Mouse (Mus musculus): ENCODE measurements at regions not wholly inside any gene's neighbourhood (a gene's known extent, or its start where the extent isn't known, plus 50 kb on each side); places are given as distances from the start of the nearest gene placed in this dataset.
"Not testable (repeated sequence)": the region's sequence is repeated elsewhere in the genome, so short reads cannot be mapped to it uniquely, and the experiment has no call there.

GRCm38 (mm10) chr2:179112951-179113350 lies 329.3 kb upstream of the Cdh4 start:
- DNase-seq (ENCODE audit: low spot score): no peak

DNA sequence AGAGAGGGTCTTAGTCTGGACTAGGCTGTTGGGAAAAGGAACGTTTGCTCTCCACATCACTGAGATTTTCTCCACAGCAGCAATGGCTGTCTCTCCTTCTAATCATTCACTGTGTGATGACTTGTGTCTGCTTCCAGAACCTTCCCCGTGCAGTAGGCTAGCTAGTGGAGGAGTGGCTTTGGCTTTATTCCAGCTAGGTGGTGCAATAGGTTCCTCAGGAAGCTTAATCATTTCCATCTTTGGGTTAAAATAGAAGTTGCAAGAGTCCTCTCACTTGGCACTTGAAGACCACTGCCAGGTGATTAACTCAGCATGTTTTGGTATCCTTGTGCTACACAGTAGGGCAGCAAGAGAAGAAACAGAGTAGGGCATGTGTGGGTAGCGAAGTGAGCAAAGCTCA lies 314.2 kb upstream of the Cdh4 start:
- no peak for DNase-seq (ENCODE audit: low spot score)

DNA sequence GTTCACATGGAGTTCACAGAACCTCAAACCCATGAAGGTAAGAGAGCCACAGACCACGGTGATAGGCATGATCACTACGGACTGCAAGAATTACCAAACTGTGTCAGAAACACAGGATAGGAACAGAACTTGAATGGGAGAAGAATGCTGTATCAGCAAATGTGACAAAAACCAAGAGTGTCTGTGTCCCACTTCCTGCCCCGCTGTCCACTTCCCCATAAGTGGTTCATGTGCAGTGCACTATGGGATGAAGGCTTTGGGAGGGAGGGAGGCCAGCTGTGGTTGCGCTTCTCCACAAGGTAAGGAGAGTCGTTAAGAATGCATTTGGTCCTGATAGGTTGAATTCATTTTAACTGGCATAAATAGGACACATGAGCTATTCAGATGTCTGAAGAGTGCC lies 313.8 kb upstream of the Cdh4 start:
- DNase-seq (ENCODE audit: low spot score): no peak

GRCm38 (mm10) chr2:179131004-179131403 lies 311.2 kb upstream of the Cdh4 start:
- DNase-seq (ENCODE audit: low spot score): no peak

DNA sequence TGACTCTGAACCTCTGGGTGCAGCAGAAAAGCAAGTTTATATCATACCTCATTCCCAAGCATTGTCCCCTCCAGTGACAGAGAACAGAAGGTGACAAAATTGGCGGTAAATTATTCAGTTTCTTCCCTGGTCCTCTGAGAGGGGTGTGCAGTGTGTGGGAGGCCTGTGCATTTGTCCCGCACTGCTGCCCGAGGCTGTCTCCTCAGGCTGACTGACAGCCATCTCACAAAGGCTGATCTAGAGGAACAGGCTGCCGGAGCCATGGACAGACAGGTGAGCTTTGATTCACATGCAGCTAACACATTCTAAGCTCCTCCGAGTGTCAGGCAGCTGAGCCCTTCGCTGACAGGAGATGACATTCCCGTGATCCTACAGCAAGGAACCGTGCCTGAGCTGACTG lies 299.9 kb upstream of the Cdh4 start:
- no peak for DNase-seq (ENCODE audit: low spot score)

- DNase-seq (ENCODE audit: low spot score): no peak
Observed at GRCm38 (mm10) chr2:179145726-179146125, 296.5 kb upstream of the Cdh4 start.

DNA sequence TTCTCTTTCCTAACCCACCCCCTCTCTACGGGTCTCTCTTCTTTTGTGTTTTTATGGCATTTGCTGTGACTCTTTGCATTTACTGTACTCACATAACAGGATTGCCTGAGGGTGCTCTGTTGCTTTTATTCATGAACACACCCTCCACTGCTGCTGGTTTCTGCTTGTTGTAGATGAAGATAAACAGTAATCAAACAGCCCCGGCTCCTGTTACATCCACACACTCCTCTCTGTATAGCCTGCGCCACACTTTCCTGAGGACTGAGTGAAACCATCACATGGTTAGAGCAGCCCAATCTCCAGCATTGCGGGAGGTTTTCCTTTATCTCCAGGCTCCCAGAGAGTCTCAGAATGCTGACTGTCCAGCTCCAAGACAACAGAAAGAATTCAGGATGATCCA lies 296.0 kb upstream of the Cdh4 start:
- DNase-seq (ENCODE audit: low spot score): no peak

DNA sequence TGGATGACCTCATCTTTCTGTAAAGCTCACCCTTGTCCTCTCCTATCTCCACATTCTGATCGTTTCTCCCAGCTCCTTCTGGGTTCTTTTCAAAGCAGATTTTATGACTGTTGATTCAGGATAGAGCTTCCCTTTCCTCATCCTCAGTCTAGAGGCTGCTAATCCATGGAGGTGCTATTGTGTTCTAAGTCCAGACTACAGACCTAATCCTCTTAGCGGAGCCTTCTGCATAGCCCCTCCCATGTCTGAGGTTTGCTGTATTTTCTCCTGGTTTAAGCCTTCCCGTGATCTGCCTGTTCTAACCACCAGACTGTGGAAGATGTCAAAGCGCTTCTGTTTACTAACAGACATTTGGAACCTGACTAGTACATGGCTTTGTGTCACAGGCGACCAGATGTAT lies 294.0 kb upstream of the Cdh4 start:
- no peak for DNase-seq (ENCODE audit: low spot score)

- no peak for DNase-seq (ENCODE audit: low spot score)
Observed at GRCm38 (mm10) chr2:179148667-179149066, 293.6 kb upstream of the Cdh4 start.

DNA sequence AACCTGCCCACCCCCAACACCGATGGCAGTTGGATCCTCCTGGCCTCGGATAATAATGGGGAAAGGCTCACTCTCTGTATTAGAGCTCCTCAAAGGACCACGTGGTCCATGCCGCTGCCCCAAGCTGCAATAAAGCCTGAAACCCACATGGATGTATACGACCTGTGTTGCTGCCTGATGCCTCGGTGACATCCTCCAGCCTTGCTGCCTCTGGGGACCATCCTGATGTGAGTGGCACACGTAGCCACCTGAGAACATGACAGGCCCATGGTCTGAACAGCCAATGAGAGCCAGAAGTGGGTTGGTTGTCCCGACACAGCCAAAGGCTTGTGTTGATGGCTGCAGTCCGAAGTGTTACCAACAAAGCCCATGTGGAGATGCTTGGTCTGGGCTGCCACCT lies 283.4 kb upstream of the Cdh4 start:
- no peak for DNase-seq (ENCODE audit: low spot score)

DNA sequence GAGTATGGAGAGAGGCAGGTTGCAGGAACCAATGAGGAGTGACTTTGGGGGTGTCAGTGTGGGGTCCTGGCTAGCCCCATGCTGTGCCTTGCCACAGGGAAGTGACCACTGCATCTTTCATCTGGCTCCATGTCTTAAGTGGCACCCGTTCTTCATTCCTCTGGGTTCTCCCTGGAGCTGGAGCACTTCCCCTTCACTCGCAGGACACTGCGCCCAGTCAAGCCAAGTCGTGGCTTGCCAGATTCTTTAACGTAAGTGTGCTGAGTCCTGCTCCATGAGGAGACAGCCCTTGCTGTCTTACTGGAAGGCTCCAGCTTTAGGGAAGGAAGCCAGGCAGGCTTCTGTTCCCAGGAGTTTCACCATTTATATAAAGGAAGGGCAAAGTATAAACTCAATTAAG lies 279.1 kb upstream of the Cdh4 start:
- no peak for DNase-seq (ENCODE audit: low spot score)

- no peak for DNase-seq (ENCODE audit: low spot score)
Observed at GRCm38 (mm10) chr2:179170157-179170556, 272.1 kb upstream of the Cdh4 start.

- DNase-seq (ENCODE audit: low spot score): no peak
Observed at GRCm38 (mm10) chr2:179170608-179171007, 271.6 kb upstream of the Cdh4 start.

- DNase-seq (ENCODE audit: low spot score): not testable (repeated sequence)
Observed at GRCm38 (mm10) chr2:179176835-179177530, 265.2 kb upstream of the Cdh4 start.

DNA sequence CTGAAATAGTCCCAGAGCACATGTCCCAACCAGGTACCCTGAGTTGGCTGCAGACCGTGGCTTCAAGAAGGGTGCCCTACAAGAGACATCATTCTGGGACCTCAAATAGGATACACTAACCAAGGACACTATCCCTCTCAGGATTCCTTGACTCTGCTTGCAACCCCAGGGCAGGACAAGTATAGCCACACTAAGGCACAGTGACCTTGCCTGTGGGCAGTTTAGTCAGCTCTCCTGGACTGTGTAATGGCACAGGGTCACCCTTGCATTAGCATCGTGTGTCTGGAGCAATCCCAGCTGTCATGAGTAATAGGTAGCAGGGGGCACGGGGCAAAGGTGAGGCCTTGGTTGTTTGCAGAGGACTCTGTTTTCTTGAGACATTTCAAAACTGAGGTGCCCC lies 260.9 kb upstream of the Cdh4 start:
- no peak for DNase-seq (ENCODE audit: low spot score)

GRCm38 (mm10) chr2:179182123-179182522 lies 260.1 kb upstream of the Cdh4 start:
- no peak for DNase-seq (ENCODE audit: low spot score)

GRCm38 (mm10) chr2:179192906-179193496 lies 249.2 kb upstream of the Cdh4 start:
- DNase-seq (ENCODE audit: low spot score): no peak

GRCm38 (mm10) chr2:179193507-179194160 lies 248.6 kb upstream of the Cdh4 start:
- no peak for DNase-seq (ENCODE audit: low spot score)

GRCm38 (mm10) chr2:179197471-179197870 lies 244.8 kb upstream of the Cdh4 start:
- no peak for DNase-seq (ENCODE audit: low spot score)

DNA sequence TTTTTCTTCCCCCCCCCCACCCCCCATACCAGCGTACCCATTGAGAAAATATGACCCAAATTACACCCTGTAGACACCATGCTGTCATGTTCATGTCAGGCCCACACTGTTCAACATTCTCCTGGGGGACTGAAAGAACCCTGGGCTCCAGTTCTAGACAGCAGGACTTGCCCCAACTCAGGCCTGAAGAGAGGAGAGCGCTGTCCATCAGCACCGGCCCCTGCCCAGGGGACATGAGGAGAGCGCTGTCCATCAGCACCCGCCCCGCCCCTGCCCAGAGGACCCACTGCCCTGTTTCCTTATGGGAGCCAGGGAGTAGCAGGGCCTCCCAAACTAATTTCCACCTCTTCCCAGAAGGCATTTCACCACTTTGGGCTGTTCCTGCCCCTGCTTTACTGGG lies 241.7 kb upstream of the Cdh4 start:
- no peak for DNase-seq (ENCODE audit: low spot score)

GRCm38 (mm10) chr2:179210164-179210805 lies 231.9 kb upstream of the Cdh4 start:
- no peak for DNase-seq (ENCODE audit: low spot score)

- DNase-seq (ENCODE audit: low spot score): no peak
Observed at GRCm38 (mm10) chr2:179216773-179217172, 225.5 kb upstream of the Cdh4 start.

- DNase-seq (ENCODE audit: low spot score): no peak
Observed at GRCm38 (mm10) chr2:179228096-179228495, 214.1 kb upstream of the Cdh4 start.
